Mouse (Mus musculus) testis, adult 10 weeks (tissue): ENCODE measurements around the gene Egr2. TPM values are rescaled to one million over a fixed set of nuclear protein-coding genes. Genes with fewer than 3 reads are reported as not detected.

Experiments used
- polyA plus RNA-seq: library from polyadenylated mRNA; stranded (reverse); fragments of 350-450 nt; fragmentation: Illumina TruSeq; extraction: RNeasy Lipid Tissue Mini Kit (QIAGEN cat#74804); gene quantifications from one replicate; pipeline ENCODE4 v1.2.3, GENCODE M21; 2014; ENCODE audit warnings: low read depth, low replicate concordance

Gene Egr2
- 0.62 TPM for polyA plus RNA-seq

DNA sequence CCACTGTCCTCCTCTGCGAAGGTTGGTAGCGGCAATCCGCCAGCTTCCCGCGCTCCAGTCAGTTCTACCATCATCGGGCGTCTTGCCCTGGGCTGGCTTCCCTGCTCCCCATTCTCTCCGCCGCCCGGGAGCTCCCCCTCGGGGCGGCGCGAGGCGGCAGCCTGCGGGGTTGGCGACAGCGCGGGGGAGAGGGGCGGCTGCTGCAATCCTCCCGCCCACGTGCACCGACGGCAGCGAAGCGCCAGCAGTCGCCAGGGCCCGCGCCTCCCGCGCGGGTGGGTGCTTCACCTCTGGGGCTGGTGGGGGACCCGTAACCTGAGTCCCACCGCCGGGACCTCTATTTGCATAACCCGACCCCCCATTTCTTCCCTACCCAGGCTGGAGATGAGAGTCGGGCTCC is at the start of gene Egr2:
Gene Egr2 (plus strand): TSS at position 220 of the 400 bp plus-strand sequence.

DNA sequence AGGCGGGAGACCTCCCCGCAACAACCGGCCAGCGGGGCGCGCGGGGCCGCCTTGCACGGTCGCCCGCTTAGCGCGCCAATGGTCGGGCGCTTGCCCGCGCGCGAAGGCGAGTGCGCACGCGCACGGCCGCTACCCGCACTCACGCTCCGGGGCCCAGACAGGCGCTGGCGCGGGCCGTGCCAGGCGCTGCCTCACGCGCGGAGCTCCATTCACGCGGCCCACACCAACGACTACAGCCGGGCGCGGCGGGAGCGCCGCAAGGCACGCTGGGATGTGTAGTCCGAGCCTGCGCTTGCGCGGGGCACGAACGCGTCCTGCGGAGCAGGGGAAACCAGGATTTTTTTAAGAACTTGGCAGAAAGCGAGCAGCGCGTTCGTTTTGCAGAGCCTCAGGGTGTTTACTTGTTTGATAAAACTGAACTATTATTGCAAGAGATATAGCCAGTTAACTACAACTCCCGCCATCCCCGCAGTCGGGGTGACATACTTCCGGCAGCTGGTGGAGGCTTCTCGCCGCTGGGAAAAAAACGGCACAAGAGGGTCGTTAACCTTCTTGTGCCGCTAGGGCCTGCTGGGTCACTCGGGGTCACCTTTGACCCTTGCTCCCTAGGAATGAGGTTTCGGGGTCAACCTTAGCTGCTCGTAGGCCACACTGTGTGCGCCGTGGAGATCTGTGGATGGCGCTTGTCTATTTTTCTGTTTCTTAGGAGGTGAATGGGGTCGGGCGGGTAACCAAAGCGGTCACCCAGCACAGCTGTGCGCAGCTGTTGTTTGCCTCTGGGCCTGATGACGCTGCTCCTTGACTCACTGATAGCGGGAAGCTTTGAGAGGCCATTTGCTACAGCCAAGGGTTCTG is 13.8 kb downstream of the Egr2 start, which contains the start of gene Ado:
Gene Ado (minus strand): TSS at position 79 of the 855 bp plus-strand sequence.

Other genes starting within 250 kb of the Egr2 start
- 9.6 TPM for gene Ado, start 13.5 kb downstream of the Egr2 start, polyA plus RNA-seq